Mouse (Mus musculus) spleen, embryonic (tissue): ENCODE results near the gene Six6.

Experiments used
- CTCF ChIA-PET: fragments of 350-600 bp; sonication (Branson Sonifier 250); formaldehyde crosslinking; loops from one replicate; lab custom pipeline; 2022; lab: Charles Lee

Six6 gene

GRCm38 (mm10) chr12:72939616-72940015 is at the start of gene Six6:
Gene Six6 (plus strand): TSS chr12:72939892.
- CTCF ChIA-PET = no interaction called here

DNA sequence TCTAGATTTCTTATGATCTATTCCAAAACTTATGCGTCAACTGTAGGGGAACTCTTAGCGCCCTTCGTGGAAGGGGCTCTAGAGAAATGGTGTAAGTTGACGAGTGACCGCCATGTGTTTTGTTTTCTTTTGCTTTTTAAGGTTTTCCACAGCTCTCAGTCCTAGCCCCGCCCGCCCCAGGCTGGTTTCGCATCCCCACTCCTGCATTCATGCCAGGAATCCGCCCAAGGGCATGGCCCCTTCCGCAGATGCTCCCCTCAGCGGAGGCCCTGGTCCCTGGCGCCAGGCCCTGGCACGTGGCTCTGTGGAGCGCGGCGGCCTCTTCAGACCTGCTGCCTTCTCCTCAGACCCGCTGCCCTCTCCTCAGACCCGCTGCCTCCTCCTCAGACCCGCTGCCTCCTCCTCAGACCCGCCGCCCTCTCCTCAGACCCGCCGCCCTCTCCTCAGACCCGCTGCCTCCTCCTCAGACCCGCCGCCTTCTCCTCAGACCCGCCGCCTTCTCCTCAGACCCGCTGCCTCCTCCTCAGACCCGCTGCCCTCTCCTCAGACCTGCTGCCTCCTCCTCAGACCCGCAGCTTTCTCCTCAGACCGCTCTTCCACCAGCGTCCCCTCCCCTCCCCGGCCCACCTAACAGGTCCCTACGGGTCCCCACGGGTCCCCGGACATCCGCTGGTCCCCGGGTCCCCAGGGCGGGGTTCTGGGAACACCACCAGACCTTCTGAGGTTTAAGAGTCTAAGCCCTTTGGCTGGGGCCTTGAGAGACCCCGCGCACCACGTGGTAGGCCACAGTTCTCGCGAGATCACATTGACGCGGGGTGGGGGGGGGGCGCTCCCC is 22.3 kb upstream of the Six6 start:
- CTCF ChIA-PET = no interaction called here

- CTCF ChIA-PET = interaction anchor here (0.6 kb wide), 1 partner anchor 36 kb away, joined by 20 read pairs; no protein-coding TSS in a partner anchor
Measured at GRCm38 (mm10) chr12:72936751-72937150, 2.9 kb upstream of the Six6 start.

GRCm38 (mm10) chr12:72937537-72938120 is 2.1 kb upstream of the Six6 start:
- CTCF ChIA-PET = no interaction called here

DNA sequence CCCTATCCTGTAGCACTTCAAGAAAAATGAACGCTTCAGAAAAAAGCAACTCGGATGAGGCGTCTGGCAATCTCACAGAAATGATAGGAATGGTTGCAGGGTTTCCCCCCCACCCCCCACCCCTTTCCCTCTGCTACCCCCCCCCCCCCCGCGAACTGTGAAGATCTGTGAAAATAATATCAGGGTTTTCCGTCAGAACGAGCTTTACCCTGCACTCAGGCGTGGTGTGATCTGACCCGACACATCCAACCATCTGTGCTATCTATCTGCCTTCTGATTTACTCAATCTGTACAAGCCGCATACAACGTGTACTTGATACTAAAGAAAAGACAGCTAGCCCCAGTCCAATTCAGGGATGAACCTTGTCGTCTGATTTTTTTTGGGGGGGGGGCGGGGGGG is 1.5 kb upstream of the Six6 start:
- CTCF ChIA-PET = no interaction called here

GRCm38 (mm10) chr12:72938600-72939490 is 847 bp upstream of the Six6 start:
- CTCF ChIA-PET = interaction anchor here (0.7 kb wide), 1 partner anchor 570 kb away, joined by 11 read pairs; no protein-coding TSS in a partner anchor

- CTCF ChIA-PET = no interaction called here
Measured at GRCm38 (mm10) chr12:72940071-72940821, 554 bp downstream of the Six6 start, which contains the start of gene 4930447C04Rik. Gene 4930447C04Rik (minus strand): TSS chr12:72940774.

DNA sequence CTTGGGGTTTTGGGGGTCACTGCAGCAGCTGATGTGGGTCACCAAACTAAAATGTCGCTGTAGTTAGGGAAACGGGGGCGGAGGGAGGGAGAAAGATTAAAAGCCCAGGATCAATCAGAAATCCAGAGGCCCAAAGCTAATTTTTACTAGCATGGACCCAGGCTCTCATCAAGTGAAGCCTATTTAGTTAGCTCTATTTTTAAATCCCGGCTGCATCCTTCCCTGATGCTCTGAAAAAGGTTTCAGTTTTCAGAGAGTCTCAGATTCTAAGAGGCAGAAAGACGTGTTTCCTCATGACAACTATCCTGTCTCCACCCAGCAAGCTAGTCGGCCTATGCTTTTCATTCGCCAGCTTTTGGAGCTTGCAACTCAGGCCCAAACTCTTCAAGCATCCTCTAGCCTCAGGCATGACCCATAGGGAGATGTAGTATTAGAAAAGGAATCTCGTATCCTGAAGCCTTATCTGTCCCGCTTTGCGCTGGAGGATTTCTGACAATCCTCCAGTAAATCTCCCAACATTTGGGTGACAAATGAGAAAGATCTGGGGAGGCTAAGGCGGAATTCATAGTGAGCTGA is 1.2 kb downstream of the Six6 start:
- CTCF ChIA-PET = no interaction called here

DNA sequence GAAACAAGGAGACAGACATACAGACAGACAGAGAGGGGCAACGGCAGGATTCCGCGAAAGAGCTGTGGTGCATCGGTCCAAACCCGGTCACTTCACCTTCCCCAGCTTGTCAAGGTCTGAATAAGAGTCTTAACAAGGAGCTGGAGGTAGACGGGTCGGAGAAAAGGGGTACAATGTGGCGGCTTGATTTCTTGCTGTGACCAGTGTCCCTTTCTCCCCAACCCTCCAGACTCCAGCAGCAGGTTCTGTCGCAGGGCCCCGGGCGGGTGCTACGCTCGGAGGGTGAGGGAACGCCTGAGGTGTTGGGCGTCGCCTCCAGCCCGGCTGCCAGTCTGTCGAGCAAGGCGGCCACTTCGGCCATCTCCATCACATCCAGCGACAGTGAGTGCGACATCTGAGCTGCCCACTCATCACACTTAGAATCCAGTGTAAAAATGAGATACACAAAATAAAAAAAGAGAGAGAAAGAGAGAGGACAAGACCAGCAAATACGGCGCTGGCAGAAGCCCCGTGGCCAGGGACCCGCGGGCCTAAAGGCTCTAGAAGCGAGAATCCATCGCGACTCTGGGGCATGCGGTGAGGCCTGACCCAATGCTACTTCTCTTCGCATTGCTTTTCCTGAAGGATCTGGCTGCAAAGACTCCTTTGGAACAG is 1.8 kb downstream of the Six6 start:
- CTCF ChIA-PET = no interaction called here

DNA sequence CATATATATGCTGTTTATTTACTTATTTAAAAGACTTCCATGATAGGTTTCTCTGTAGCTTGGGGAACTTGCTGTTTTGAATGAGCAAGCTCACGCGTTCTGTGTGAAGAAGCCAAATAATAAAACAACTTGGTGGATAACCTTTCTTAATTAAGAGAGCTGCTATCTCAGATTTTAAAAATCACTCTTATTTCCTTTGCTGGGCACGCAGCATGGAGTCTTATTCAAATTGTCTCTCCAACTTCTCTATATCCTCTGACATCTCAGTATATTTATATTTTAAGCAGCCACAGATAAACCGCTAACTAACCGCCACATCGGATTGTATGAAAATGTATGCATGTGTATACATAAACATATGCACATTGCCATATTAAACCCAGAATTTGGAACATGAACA is 2.5 kb downstream of the Six6 start:
- CTCF ChIA-PET = no interaction called here

- CTCF ChIA-PET = no interaction called here
Measured at GRCm38 (mm10) chr12:72943574-72944110, 4.0 kb downstream of the Six6 start.

DNA sequence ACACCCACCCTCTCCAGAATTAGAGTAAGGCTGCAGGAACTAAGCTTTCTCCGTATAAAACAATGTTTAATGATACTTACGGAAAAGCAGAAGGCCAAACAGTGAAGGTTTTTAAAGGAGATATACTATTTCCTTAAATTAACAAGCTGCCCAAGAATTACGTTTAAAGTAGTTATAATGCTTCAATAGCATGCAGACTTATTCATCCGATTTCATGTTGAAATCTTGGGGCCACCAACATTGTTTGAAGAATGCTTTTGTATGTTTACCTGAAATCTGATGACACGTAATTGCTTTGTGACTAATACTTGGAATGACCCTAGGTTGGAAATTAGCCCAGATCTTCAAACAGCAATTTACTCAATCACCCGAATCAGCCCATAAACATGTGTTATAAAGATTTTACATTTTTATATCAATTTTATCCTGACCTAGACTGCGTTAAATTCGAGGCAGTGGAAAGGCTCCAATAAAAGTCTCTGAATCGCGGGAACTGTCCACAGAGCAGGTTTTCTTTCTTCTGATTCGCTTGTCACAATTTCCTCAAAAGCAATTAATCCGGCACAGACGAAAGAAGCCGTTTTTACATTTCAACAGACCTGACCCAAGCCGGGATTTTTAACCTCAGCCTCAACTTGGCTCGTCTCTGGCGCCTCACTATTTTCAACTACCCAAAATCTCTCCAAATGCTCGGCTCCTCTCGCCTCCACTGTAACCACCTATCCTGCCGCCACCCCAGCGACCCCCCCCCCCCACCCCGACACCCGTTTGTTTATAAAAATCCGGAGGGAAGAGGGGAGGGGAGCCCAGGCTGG is 4.9 kb downstream of the Six6 start:
- CTCF ChIA-PET = interaction anchor here (0.7 kb wide), 1 partner anchor 69 kb away, joined by 3 read pairs; no protein-coding TSS in a partner anchor

DNA sequence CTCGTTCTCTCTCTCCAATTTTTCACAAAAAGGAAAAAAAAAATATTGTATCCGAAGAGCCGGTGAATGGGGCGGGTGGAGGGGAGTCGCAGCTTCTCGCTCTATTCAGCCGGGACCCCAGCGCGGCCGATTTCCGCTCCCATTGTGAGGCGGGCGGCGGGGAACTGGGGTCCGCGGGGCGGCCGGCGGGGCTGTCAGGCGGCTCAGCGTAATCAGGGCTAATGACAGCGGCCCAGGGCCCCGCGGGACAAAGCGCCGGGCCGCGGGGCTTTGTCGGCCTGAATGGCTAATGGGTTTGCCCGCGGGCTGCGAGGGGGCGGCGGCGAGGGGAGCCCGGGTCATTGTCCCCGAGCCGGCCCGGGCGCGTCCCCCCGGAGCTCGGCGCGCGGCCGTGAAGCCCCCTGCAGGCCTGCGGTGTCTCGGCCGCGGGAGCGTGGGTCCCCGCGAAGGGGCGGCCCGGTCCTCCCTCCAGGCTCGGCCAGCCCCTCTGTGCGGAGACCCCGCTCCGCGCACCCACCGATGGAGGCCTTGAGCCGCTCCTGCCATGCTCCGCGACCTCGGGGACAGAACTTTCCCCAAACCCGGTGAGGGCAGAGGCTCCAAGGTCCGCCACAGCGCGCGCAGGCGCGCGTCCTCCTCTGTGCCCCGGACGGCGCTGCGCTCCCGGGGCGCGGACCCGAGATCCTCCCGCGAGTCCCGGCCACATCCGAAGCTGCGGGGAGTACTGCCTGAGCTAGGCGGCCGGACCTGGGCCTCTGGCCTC is 5.8 kb downstream of the Six6 start:
- CTCF ChIA-PET = interaction anchor here (0.7 kb wide), 1 partner anchor 70 kb away, joined by 3 read pairs; no protein-coding TSS in a partner anchor

DNA sequence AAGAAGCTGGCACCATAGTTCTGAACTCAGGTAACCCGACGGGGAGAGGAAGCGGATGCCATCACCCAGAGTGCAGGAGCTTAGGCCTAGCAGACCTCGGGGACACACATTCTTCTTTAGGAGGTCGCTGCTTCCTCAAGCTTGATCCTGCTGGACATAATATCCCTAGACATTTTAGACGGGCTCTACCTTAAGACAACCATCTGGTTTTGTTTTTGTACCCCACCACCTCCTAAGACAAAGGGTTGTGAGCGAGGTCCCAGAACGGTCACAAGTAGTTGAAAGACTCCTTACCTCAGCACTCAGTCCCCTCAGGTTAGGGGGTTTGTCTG is 6.3 kb downstream of the Six6 start:
- CTCF ChIA-PET = no interaction called here

GRCm38 (mm10) chr12:72946805-72947204 is 7.1 kb downstream of the Six6 start:
- CTCF ChIA-PET = no interaction called here

- CTCF ChIA-PET = no interaction called here
Measured at GRCm38 (mm10) chr12:72947335-72947734, 7.6 kb downstream of the Six6 start.

DNA sequence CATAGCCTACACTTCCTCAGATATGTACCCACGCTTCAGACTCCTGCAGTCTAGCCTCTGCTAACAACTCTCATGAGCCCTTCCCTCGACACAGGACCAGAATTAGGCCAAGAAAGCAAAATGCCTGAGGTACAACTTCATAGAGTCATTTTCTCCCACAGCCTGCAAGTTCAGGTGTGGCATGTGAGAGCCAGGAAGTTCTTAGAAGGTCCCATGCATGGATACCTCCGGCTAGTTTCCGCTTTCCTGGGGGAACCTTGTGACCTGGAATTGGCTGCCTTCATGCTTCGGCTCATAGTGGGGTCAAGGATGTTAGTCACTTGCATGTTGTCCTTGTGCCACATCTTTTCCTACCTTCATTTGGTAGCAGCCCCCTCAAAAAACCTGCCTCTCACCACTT is 13.4 kb downstream of the Six6 start:
- CTCF ChIA-PET = no interaction called here

DNA sequence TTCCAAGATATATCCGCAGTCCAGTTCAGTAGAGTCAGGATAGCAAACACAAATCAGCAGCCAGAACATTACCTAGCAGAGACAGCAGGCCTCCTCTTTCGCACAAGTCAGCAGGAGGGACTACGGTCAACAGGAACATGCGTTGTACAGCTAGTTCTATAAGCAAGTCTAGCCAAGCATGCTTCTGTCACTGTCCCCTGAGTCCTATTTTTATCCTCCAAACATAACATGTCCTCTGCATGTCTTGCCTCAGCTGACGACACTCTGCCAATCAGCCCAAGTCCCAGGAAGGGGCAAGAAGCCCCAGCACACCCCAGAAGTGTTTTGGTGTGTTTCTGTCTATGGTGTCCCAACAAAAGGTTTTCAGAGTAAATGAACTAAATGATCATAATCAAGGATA is 14.2 kb downstream of the Six6 start:
- CTCF ChIA-PET = no interaction called here

GRCm38 (mm10) chr12:72954906-72955305 is 15.2 kb downstream of the Six6 start:
- CTCF ChIA-PET = no interaction called here
